Mouse (Mus musculus): ENCODE data around the gene Slc25a11.

Slc25a11 gene

GRCm38 (mm10) chr11:70668335-70668770 is 21.1 kb upstream of the Slc25a11 start:
- DNase-seq (ENCODE audit: low spot score in 2 of 2): peak; percentile 68 to 78

- DNase-seq (ENCODE audit: low spot score in 2 of 2): no peak
Measured at GRCm38 (mm10) chr11:70667271-70668150, 20.2 kb upstream of the Slc25a11 start.

- DNase-seq (ENCODE audit: low spot score in 2 of 2): no peak
Measured at GRCm38 (mm10) chr11:70666687-70667086, 19.4 kb upstream of the Slc25a11 start.

GRCm38 (mm10) chr11:70664741-70665140 is 17.5 kb upstream of the Slc25a11 start:
- DNase-seq (ENCODE audit: low spot score in 2 of 2): no peak

- DNase-seq (ENCODE audit: low spot score in 2 of 2): no peak
Measured at GRCm38 (mm10) chr11:70663957-70664356, 16.7 kb upstream of the Slc25a11 start.

GRCm38 (mm10) chr11:70663101-70663500 is 15.8 kb upstream of the Slc25a11 start:
- DNase-seq (ENCODE audit: low spot score in 2 of 2): no peak

GRCm38 (mm10) chr11:70660571-70660970 is 13.3 kb upstream of the Slc25a11 start:
- no peak for DNase-seq (ENCODE audit: low spot score in 2 of 2)

GRCm38 (mm10) chr11:70658942-70659341 is 11.7 kb upstream of the Slc25a11 start:
- no peak for DNase-seq (ENCODE audit: low spot score in 2 of 2)

GRCm38 (mm10) chr11:70658521-70658920 is 11.2 kb upstream of the Slc25a11 start:
- DNase-seq (ENCODE audit: low spot score in 2 of 2): no peak

GRCm38 (mm10) chr11:70657991-70658390 is 10.7 kb upstream of the Slc25a11 start:
- DNase-seq (ENCODE audit: low spot score in 2 of 2): no peak

- no peak for DNase-seq (ENCODE audit: low spot score in 2 of 2)
Measured at GRCm38 (mm10) chr11:70657573-70657972, 10.3 kb upstream of the Slc25a11 start.

- no peak for DNase-seq (ENCODE audit: low spot score in 2 of 2)
Measured at GRCm38 (mm10) chr11:70656964-70657363, 9.7 kb upstream of the Slc25a11 start, which contains the start of gene Eno3. Eno3 (plus strand) TSS chr11:70657202.

GRCm38 (mm10) chr11:70656456-70656927 is 9.2 kb upstream of the Slc25a11 start:
- no peak for DNase-seq (ENCODE audit: low spot score in 2 of 2)

GRCm38 (mm10) chr11:70655571-70656455 is 8.5 kb upstream of the Slc25a11 start:
- peak; percentile 70 to 72 for DNase-seq (ENCODE audit: low spot score in 2 of 2)

- peak; percentile 82 to 84 for DNase-seq (ENCODE audit: low spot score in 2 of 2)
Measured at GRCm38 (mm10) chr11:70654923-70655570, 7.8 kb upstream of the Slc25a11 start.

- peak; percentile 40 to 70 for DNase-seq (ENCODE audit: low spot score in 2 of 2)
Measured at GRCm38 (mm10) chr11:70654198-70654922, 7.1 kb upstream of the Slc25a11 start, which contains the start of gene Pfn1. Pfn1 (minus strand) TSS chr11:70654644.

GRCm38 (mm10) chr11:70653345-70654197 is 6.3 kb upstream of the Slc25a11 start:
- DNase-seq (ENCODE audit: low spot score in 2 of 2): peak; percentile 56 to 65

- no peak for DNase-seq (ENCODE audit: low spot score in 2 of 2)
Measured at GRCm38 (mm10) chr11:70652884-70653344, 5.6 kb upstream of the Slc25a11 start.

GRCm38 (mm10) chr11:70652029-70652883 is 5.0 kb upstream of the Slc25a11 start:
- DNase-seq (ENCODE audit: low spot score in 2 of 2): no peak
